Mouse (Mus musculus) liver, embryonic 16.5 days (tissue): ENCODE measurements around the gene Ndufs6. TPM values are rescaled to one million over a fixed set of nuclear protein-coding genes. Genes with fewer than 3 reads are reported as not detected.

Experiments
- ATAC-seq: fragments of 200-750 bp; cut with Nextera tagmentation; 2 replicates; pipeline ENCODE4 v1.8.0; 2017; ENCODE audit warnings: low read depth, mild to moderate bottlenecking, moderate number of reproducible peaks, moderate library complexity
- H3K27ac ChIP-seq: fragments of 300-500 bp; sonication (generic); 2 replicates; pipeline ENCODE4 v1.5.1; 2014; ENCODE audit warnings: mild to moderate bottlenecking, low read length
- H3K27me3 ChIP-seq: fragments of 300-500 bp; sonication (generic); 2 replicates; pipeline ENCODE4 v1.6.1; 2014; ENCODE audit warnings: low read depth, low read length, mixed read lengths; ENCODE audit not compliant: control insufficient read depth, insufficient read depth
- H3K36me3 ChIP-seq: fragments of 300-500 bp; sonication (generic); 2 replicates; pipeline ENCODE4 v1.6.1; 2014; ENCODE audit warnings: mild to moderate bottlenecking; ENCODE audit not compliant: control insufficient read depth, insufficient read depth
- H3K4me1 ChIP-seq: fragments of 300-500 bp; sonication (generic); 2 replicates; pipeline ENCODE4 v1.6.1; 2014; ENCODE audit warnings: low read depth, low read length, mixed read lengths; ENCODE audit not compliant: control insufficient read depth
- H3K4me2 ChIP-seq: fragments of 300-500 bp; sonication (generic); 2 replicates; pipeline ENCODE4 v1.6.1; 2014; ENCODE audit warnings: low read depth, low read length, mixed read lengths
- H3K4me3 ChIP-seq: fragments of 300-500 bp; sonication (generic); 2 replicates; pipeline ENCODE4 v1.5.1; 2014; ENCODE audit warnings: low read depth, mild to moderate bottlenecking, low read length
- H3K9ac ChIP-seq: fragments of 300-500 bp; sonication (generic); 2 replicates; pipeline ENCODE4 v1.6.1; 2014; ENCODE audit warnings: low read depth, low read length
- H3K9me3 ChIP-seq: fragments of 300-500 bp; sonication (generic); replicated peaks from 2 replicates; pipeline ENCODE4 v1.6.1; 2016; ENCODE audit warnings: low read length; ENCODE audit not compliant: control insufficient read depth
- WGBS: fragments of 180-500 bp; shearing (Covaris S2); extraction: QIAGEN DNeasy Blood & Tissue Kit; methylation state at CpG from one replicate; pipeline ENCODE4 v1.1.7; 2014; ENCODE audit not compliant: insufficient replicate concordance; 5-methylcytosine and 5-hydroxymethylcytosine counted together
- polyA plus RNA-seq: library from polyadenylated mRNA; unstranded; fragments of >200 nt; fragmentation: Nextera tagmentation; extraction: Ambion mirVana; gene quantifications from 2 replicates; pipeline ENCODE4 v1.2.1, GENCODE M21; 2015

Gene Ndufs6
- polyA plus RNA-seq, 1 experiment from 2014 or later: 225 TPM

DNA sequence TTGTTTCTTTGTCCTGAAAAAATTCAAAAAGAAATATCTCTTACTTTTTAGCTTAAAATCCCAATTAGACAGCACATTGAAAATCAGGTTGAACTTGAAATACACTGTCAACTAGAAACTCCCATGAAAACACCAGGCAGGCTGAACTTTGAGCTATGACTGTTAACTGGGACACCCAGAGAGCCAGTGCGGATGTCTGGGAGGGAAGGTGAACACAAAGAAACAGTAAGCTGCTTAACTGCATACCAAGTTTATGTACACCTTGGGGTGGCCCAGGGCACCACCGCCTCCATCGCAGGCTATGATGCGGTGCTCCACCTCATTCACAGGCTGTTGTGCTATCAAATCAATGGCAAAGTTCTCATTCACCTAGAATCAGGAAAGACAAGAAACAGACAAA, 8.3 kb downstream of the Ndufs6 start:
- Histone ChIP-seq H3K27me3 (no peaks in the 10 kb centered on the region), H3K36me3 (peaks cover 25% of the 10 kb centered on the region), H3K4me2 (no peak overlapping the region), H3K4me3 (no peak overlapping the region), H3K9ac (no peak overlapping the region), H3K27ac (no peak overlapping the region), H3K9me3 (no peaks in the 10 kb centered on the region), H3K4me1 (no peaks in the 10 kb centered on the region)
- ATAC-seq: no peak
- 80% methylated on average over 4 of the region's 4 CpGs for WGBS

DNA sequence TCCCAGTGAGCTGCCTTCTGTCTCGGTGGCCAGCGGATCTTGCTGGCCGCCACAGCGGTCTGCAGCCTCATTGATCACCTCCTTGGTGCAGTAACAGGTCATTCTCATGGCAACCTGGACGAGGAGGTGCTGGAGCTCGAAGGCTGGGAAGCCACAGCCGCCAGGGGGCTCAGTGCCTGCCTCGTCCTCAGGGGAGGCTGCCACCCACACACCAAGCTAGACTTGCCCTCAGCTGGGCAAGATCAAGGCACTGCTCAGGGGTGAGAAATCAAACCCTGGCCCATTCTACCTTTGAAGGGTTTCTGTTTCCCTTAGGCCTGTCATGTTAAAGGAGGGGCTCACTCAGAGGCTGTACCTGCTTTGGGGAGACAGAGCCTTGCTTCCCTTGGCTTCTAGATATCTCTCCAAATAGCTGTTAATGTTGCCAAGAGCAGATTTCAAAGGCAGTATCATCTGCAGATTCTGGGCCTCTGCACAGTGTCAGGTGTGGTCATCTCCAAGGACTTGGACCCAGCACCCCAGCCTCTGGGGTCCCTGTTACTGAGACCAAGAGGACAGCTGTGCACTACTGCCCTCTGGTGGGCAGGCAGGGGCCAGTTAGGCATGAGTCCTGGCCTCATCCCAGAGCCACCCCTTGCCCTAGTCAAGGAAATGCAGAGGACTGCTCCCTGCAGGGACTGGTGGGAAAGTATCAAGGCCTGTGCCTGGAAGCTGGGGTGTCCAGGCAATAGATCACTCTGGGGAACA, 18.0 kb downstream of the Ndufs6 start:
- Histone ChIP-seq H3K9ac (no peak overlapping the region), H3K27me3 (no peaks in the 10 kb centered on the region; the same call in 1 of the 2 replicates), H3K9me3 (no peaks in the 10 kb centered on the region), H3K4me2 (no peak overlapping the region), H3K4me1 (no peaks in the 10 kb centered on the region), H3K36me3 (no peaks in the 10 kb centered on the region), H3K4me3 (no peak overlapping the region), H3K27ac (no peak overlapping the region)
- WGBS: 25% methylated on average over 8 of the region's 8 CpGs
- ATAC-seq: no peak

DNA sequence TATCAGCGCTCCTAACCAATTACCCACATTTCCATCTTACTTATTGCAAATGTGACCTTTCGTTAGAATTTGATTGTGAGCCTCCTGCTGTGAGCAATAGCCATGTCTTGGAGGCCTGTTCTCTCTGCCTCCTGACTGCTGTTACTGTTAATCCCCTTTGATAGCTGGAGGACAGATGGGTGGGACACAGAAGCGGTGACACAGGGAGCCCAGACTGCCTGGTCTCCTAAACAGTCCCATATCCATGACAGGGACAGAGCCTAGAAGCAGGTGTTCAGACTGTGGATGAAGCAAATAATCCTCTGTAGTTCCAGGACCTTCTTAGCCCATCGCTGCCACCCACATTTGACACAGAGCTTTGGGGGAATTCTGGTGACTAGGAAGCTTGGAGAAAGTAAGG, 21.9 kb downstream of the Ndufs6 start:
- H3K27ac ChIP-seq: no peak overlapping the region
- ATAC-seq: no peak
- H3K4me2 ChIP-seq: no peak overlapping the region
- H3K4me3 ChIP-seq: no peak overlapping the region
- H3K9ac ChIP-seq: no peak overlapping the region
- H3K9me3 ChIP-seq: no peaks in the 10 kb centered on the region
- 62% methylated on average over 4 of the region's 4 CpGs for WGBS
- H3K27me3 ChIP-seq: no peaks in the 10 kb centered on the region; the same call in 1 of the 2 replicates
- H3K4me1 ChIP-seq: no peaks in the 10 kb centered on the region
- no peaks in the 10 kb centered on the region for H3K36me3 ChIP-seq

DNA sequence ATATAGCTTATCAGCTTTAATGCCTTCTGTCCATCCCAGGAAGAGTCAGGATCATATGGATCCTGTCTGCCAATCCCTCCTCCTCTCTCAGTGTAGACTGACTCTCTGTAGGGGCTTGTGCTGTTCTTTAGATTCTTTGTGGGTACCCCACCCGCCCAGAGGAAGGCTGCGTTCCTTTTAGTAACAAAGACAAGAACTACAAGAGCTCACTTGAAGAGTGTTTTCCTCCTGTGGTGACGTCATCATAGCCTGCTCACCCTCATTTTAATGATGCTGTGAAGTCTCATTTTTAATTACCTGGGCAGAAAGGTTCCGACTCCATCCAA, 22.3 kb downstream of the Ndufs6 start:
- Histone ChIP-seq H3K27me3 (no peaks in the 10 kb centered on the region; the same call in 1 of the 2 replicates), H3K4me1 (no peaks in the 10 kb centered on the region), H3K4me3 (no peak overlapping the region), H3K9ac (no peak overlapping the region), H3K9me3 (no peaks in the 10 kb centered on the region), H3K4me2 (no peak overlapping the region), H3K36me3 (no peaks in the 10 kb centered on the region), H3K27ac (no peak overlapping the region)
- ATAC-seq: no peak
- 58% methylated on average over 4 of the region's 4 CpGs for WGBS

DNA sequence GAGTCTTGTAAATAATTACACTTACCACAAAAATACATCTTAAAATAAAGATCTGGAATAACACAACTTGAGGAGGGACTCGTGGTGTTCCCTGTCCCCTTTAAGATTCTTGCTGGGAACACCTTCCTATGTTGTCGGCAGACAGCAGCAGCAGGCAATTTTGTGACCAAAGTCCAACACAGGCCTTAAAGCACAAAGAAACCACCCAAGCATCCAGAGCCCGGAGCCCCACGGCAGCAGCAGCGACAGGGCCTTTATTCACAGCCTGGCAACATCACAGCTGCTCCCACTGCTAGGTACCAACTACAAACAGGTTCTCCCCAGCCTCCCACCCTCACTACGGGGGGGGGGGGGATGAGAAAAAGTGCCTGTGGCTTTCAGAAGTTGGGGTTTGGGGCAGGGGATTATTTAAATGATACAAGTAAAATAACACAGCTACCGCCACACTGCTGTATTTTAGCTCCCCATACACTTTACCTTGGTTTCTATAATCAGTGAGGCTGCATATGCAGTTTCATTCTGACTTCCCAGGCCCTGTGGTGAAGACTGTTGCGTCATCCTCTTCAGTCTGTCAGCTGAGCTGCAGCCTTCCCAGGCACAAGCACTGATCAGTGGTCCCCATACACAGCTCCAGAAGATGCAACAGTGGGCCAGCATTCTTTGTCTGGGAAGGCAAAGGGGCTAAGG, 22.8 kb downstream of the Ndufs6 start:
- H3K9ac ChIP-seq: no peak overlapping the region
- ATAC-seq: no peak

DNA sequence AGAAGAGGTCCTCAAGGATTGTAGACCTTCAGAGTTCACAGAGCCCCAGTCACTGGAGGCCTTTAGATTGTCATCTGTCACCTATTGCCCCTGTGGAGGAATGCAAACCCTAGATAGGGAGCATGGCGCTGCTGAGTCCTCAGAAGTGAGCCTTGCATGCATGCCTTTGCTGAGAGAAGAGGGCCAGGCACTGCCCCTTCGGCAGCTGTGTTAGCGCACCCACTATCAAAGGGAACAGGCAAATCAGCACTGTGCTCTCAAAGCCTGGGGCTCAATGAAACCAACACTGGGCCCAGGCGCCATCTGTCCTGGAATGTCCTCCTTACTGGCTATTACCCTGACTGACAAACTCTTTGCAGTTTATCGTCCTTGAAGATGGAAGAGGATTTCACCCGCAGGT, 23.6 kb downstream of the Ndufs6 start:
- no peak for ATAC-seq
- 48% methylated on average over 6 of the region's 6 CpGs for WGBS
- Histone ChIP-seq H3K27me3 (no peaks in the 10 kb centered on the region; the same call in 1 of the 2 replicates), H3K4me1 (no peaks in the 10 kb centered on the region), H3K36me3 (no peaks in the 10 kb centered on the region), H3K4me3 (no peak overlapping the region), H3K4me2 (no peak overlapping the region), H3K9ac (no peak overlapping the region), H3K27ac (no peak overlapping the region), H3K9me3 (no peaks in the 10 kb centered on the region)

More for the DNA sequence above, 22.8 kb downstream of the Ndufs6 start:
- no peaks in the 10 kb centered on the region for H3K36me3 ChIP-seq
- H3K27me3 ChIP-seq: no peaks in the 10 kb centered on the region; the same call in 1 of the 2 replicates
- H3K4me3 ChIP-seq: no peak overlapping the region
- H3K4me2 ChIP-seq: no peak overlapping the region
- no peak overlapping the region for H3K27ac ChIP-seq
- no peaks in the 10 kb centered on the region for H3K4me1 ChIP-seq
- WGBS: 47% methylated on average over 8 of the region's 8 CpGs
- H3K9me3 ChIP-seq: no peaks in the 10 kb centered on the region

DNA sequence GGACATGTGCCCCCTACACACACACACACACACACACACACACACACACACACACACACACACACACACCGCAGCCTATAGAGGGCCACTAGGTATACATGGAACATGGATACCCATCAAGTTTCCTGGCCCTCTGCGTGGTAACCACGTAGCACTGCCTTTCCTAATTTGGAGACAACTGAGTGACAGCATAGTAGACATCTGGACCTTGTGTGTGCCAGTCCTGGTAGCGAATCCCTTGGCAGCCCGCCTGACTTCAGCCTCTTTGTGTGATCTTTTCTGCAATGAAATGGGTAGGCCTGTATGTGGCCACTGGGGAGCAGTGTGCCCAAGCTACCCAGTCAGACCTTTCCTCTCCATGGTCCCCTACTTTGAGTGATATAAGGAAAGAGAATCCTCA, 29.0 kb downstream of the Ndufs6 start:
- no peak overlapping the region for H3K4me2 ChIP-seq

DNA sequence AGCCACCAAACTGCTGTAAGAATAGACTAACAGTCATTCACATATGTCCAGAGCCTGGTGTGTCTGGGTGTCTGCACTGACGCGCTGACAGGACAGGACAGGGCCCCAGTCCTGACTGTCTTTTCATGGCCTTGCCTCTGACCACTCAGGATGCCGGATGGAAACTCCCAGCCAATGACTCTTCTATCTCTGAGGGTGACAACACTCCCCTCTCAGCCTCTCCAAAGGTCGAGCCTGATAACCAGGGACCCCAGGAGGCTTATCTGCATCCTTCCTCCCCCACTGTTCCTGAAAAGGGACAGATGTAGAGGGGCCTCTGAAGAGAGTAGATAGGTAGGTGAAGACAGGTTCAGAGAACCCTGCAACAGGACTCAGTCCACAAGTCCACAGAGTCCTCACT, 29.6 kb downstream of the Ndufs6 start:
- H3K4me2 ChIP-seq: no peak overlapping the region
- H3K4me3 ChIP-seq: no peak overlapping the region
- ATAC-seq: no peak
- no peaks in the 10 kb centered on the region for H3K9me3 ChIP-seq
- no peak overlapping the region for H3K27ac ChIP-seq
- H3K27me3 ChIP-seq: no peaks in the 10 kb centered on the region
- H3K36me3 ChIP-seq: no peaks in the 10 kb centered on the region
- 43% methylated on average over 4 of the region's 4 CpGs for WGBS
- no peaks in the 10 kb centered on the region for H3K4me1 ChIP-seq
- no peak overlapping the region for H3K9ac ChIP-seq

More for the DNA sequence above, 29.0 kb downstream of the Ndufs6 start:
- no peaks in the 10 kb centered on the region for H3K27me3 ChIP-seq
- H3K27ac ChIP-seq: no peak overlapping the region
- H3K36me3 ChIP-seq: no peaks in the 10 kb centered on the region
- 62% methylated on average over 5 of the region's 5 CpGs for WGBS
- no peak overlapping the region for H3K4me3 ChIP-seq
- no peak overlapping the region for H3K9ac ChIP-seq
- ATAC-seq: no peak
- H3K9me3 ChIP-seq: no peaks in the 10 kb centered on the region
- no peaks in the 10 kb centered on the region for H3K4me1 ChIP-seq

DNA sequence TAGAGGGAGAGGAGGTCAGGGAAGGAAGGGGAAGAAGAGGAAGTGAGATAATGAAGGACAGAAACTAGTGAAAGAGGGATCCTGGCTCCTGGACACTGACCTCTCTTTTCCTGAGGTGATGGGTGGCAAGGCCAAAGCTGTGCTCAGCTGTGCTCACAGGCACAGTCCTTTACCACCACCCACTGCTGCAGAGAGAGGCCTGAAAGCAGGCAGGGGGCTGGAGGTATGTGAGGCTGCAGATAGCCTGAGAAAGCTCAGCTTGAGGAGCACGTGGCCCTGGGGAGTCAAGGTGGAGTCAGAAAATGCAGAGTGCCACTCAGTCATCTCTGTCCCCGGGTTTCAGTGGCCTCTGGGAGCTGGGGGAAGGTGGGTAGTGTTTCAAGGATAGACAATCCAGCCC, 37.2 kb downstream of the Ndufs6 start:
- no peak overlapping the region for H3K4me3 ChIP-seq
- WGBS: 12% methylated on average over 2 of the region's 2 CpGs
- H3K27me3 ChIP-seq: no peaks in the 10 kb centered on the region
- no peaks in the 10 kb centered on the region for H3K9me3 ChIP-seq
- no peak for ATAC-seq
- H3K4me2 ChIP-seq: no peak overlapping the region
- H3K36me3 ChIP-seq: no peaks in the 10 kb centered on the region
- H3K27ac ChIP-seq: no peak overlapping the region
- no peaks in the 10 kb centered on the region for H3K4me1 ChIP-seq
- H3K9ac ChIP-seq: no peak overlapping the region
